Mouse (Mus musculus) ES-E14 (cell line): ENCODE measurements around the gene Adck1. TPM values are rescaled to one million over a fixed set of nuclear protein-coding genes. Genes with fewer than 3 reads are reported as not detected.
"Not testable (repeated sequence)": the region's sequence is repeated elsewhere in the genome, so short reads cannot be mapped to it uniquely, and the experiment has no call there.

Source experiments
- DNase-seq: peaks from one replicate; pipeline ENCODE4 v3.0.0-alpha.2; 2013; ENCODE audit warnings: low read depth, low spot score
- H3K27ac ChIP-seq: 2 replicates; pipeline ENCODE4 v1.5.1; 2012; ENCODE audit warnings: low read depth, mild to moderate bottlenecking, low read length, moderate library complexity, mixed read lengths; ENCODE audit not compliant: poor library complexity, insufficient read depth, severe bottlenecking
- H3K36me3 ChIP-seq: 2 replicates; pipeline ENCODE4 v1.6.1; 2012; ENCODE audit warnings: mild to moderate bottlenecking, low read length, moderate library complexity, mixed read lengths; ENCODE audit not compliant: control insufficient read depth, poor library complexity, insufficient read depth, severe bottlenecking
- H3K4me1 ChIP-seq, 2 experiments: fragments of 150-350 bp in 1 of 2; sonication (generic) in 1 of 2; 2 replicates each; pipeline ENCODE4 v1.6.1; 2012; ENCODE audit warnings: low read length in 2 of 2, mild to moderate bottlenecking in 1 of 2, mixed read lengths in 1 of 2; ENCODE audit not compliant: control insufficient read depth in 2 of 2, insufficient read depth in 2 of 2, poor library complexity in 1 of 2
- H3K4me3 ChIP-seq, 2 experiments: fragments of 150-350 bp in 1 of 2; sonication (generic) in 1 of 2; 2 replicates each; pipeline ENCODE4 v1.5.1; 2012; ENCODE audit warnings: low read length in 2 of 2, low read depth in 1 of 2, mild to moderate bottlenecking in 1 of 2, mixed read lengths in 1 of 2; ENCODE audit not compliant: insufficient read depth in 1 of 2, poor library complexity in 1 of 2, severe bottlenecking in 1 of 2
- H3K9ac ChIP-seq: 2 replicates; pipeline ENCODE4 v1.6.1; 2012; ENCODE audit warnings: low read depth, mild to moderate bottlenecking, low read length, mixed read lengths; ENCODE audit not compliant: poor library complexity, insufficient read depth, severe bottlenecking
- H3K9me3 ChIP-seq: fragments of 150-350 bp; sonication (generic); 2 replicates; pipeline ENCODE4 v1.6.1; 2012; ENCODE audit warnings: low read depth, mild to moderate bottlenecking, low read length; ENCODE audit not compliant: control insufficient read depth, insufficient read depth
- CHD2 ChIP-seq: IDR thresholded peaks from 2 replicates; pipeline ENCODE4 v1.6.1; 2014; ENCODE audit warnings: mild to moderate bottlenecking, low read depth, low read length, inconsistent platforms
- HCFC1 ChIP-seq: IDR thresholded peaks from 2 replicates; pipeline ENCODE4 v1.6.1; 2012; ENCODE audit warnings: low read length, inconsistent platforms, borderline replicate concordance; ENCODE audit not compliant: insufficient read depth
- MAFK ChIP-seq: IDR thresholded peaks from 2 replicates; pipeline ENCODE4 v1.6.1; 2014; ENCODE audit warnings: mild to moderate bottlenecking, low read depth, low read length, inconsistent platforms; ENCODE audit not compliant: insufficient read depth
- ZC3H11A ChIP-seq: IDR thresholded peaks from 2 replicates; pipeline ENCODE4 v1.6.1; 2012; ENCODE audit warnings: low read depth, mild to moderate bottlenecking, inconsistent platforms, low read length, borderline replicate concordance
- ZNF384 ChIP-seq: IDR thresholded peaks from 2 replicates; pipeline ENCODE4 v1.6.1; 2012; ENCODE audit warnings: low read depth, low read length, inconsistent platforms
- in situ Hi-C, 2 experiments: fragments of 600-800 bp; cut with MboI; formaldehyde crosslinking; loops; one replicate each; pipeline ENCODE4 v1.15.1; 2025; ENCODE audit warnings: low sequenced_read_pairs in 2 of 2, inconsistent platforms in 1 of 2; ENCODE audit not compliant: unreplicated experiment in 2 of 2
- total RNA-seq: library from RNA; depleted of rRNA; stranded (reverse); fragments of 300-350 nt; gene quantifications from 2 replicates; pipeline ENCODE4 v1.2.3, GENCODE M21; 2012; rRNA removed

Adck1 gene
- total RNA-seq, result 16.3 and 17.4 TPM in 2 replicates

GRCm38 (mm10) chr12:88360441-88361119 is at the start of gene Adck1:
Gene Adck1, plus strand, starts transcription at chr12:88360554.
- Histone ChIP-seq H3K4me1 (no peaks in the 10 kb centered on the region; a peak in 1 of 4 replicates), H3K36me3 (no peaks in the 10 kb centered on the region), H3K4me3 (peak within 1 kb of the TSS; percentile 78 to 93), H3K9me3 (no peaks in the 10 kb centered on the region), H3K9ac (peak within 1 kb of the TSS; percentile 85), H3K27ac (no peak within 1 kb of the TSS; the same call in 1 of the 2 replicates)
- in situ Hi-C loops, result no loop called here
- DNase-seq, result peak; percentile 81
- TF ChIP-seq MAFK, result no peak
- peak; percentile 93 for TF ChIP-seq HCFC1
- TF ChIP-seq ZC3H11A, result no peak
- TF ChIP-seq CHD2, result no peak

- Histone ChIP-seq H3K4me3 (no peak overlapping the region), H3K9ac (no peak overlapping the region), H3K4me1 (no peaks in the 10 kb centered on the region), H3K9me3 (no peaks in the 10 kb centered on the region), H3K36me3 (no peaks in the 10 kb centered on the region), H3K27ac (no peak overlapping the region)
- TF ChIP-seq HCFC1 (no peak), MAFK (no peak), ZC3H11A (no peak), ZNF384 (no peak), CHD2 (no peak)
- in situ Hi-C loops, result no loop called here
- no peak for DNase-seq
These were observed 45.8 kb upstream of the Adck1 start for GRCm38 (mm10) chr12:88314556-88314955.

GRCm38 (mm10) chr12:88323926-88324325 is 36.4 kb upstream of the Adck1 start, which contains the start of gene Gm5039:
Gene Gm5039, minus strand, starts transcription at chr12:88324026.
- H3K27ac ChIP-seq, H3K9ac ChIP-seq, H3K36me3 ChIP-seq, DNase-seq, H3K4me1 ChIP-seq, H3K9me3 ChIP-seq, in situ Hi-C loops, H3K4me3 ChIP-seq: not testable (repeated sequence)

- H3K9ac ChIP-seq, H3K4me3 ChIP-seq, H3K9me3 ChIP-seq, H3K36me3 ChIP-seq, DNase-seq, H3K4me1 ChIP-seq, in situ Hi-C loops, H3K27ac ChIP-seq: not testable (repeated sequence)
These were observed 23.5 kb upstream of the Adck1 start for GRCm38 (mm10) chr12:88336662-88337413.

GRCm38 (mm10) chr12:88341286-88341685 is 19.1 kb upstream of the Adck1 start:
- H3K4me1 ChIP-seq, in situ Hi-C loops, H3K36me3 ChIP-seq, H3K9me3 ChIP-seq, H3K27ac ChIP-seq, H3K4me3 ChIP-seq, H3K9ac ChIP-seq: not testable (repeated sequence)
- DNase-seq, result peak; percentile 4
